ENCODE assay signal across 32 mouse cellular contexts in the genomic region with DNA sequence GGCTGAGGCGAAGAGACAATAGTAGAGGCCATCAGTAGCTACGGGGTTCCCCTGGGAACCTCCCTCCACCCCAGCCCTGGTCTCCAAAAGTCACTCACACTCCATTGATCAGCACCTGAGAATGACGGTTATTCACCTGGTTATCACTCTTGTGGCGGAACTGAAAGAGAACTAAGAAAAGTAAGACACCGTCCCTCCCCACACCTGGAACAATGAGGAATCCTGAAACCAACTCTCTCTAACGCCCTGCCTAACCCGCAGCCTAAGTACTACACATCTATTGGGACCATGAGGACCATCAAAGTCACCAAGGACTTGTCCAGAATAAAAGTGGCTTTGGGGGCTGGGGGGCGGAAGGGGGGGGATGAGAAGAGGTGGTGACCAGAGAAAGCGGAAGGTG.
"Had no signal": no experiment of that assay in that cellular context is flagged by ENCODE, and none has a peak within 500 bp of the region (broad histone marks: within the 10 kb centered on the region; RNA-seq: fewer than 3 reads in every experiment).

No protein-coding gene starts in this region.

- H3K36me3 ChIP-seq: liver, embryonic 15.5 days had no signal

- H3K4me2 ChIP-seq: limb, embryonic 12.5 days; limb, embryonic 13.5 days; limb, embryonic 15.5 days; liver, embryonic 11.5 days; liver, embryonic 12.5 days; liver, embryonic 13.5 days; liver, embryonic 15.5 days; lung, embryonic 14.5 days; lung, embryonic 15.5 days; midbrain, embryonic 11.5 days; midbrain, embryonic 12.5 days; neural tube, embryonic 12.5 days had no signal

- H3K9ac ChIP-seq: limb, embryonic 12.5 days; limb, embryonic 13.5 days; limb, embryonic 15.5 days; liver, embryonic 12.5 days; liver, embryonic 13.5 days; liver, embryonic 14.5 days; liver, embryonic 15.5 days; liver, postnatal 0 days; lung, embryonic 14.5 days; lung, embryonic 15.5 days; midbrain, embryonic 12.5 days; midbrain, embryonic 15.5 days; neural tube, embryonic 12.5 days had no signal

- DNase-seq: left cerebral cortex, postnatal 4 days; liver; liver, embryonic 13.5 days; liver, postnatal 0 days; lung, adult 18-20 months; lung, adult 2 months; lung, embryonic 14.5 days; lung, postnatal 10 days; lung, postnatal 14 days; lung, postnatal 36 days; lung, postnatal 4 days; midbrain, embryonic 14.5 days had no signal

- H3K27me3 ChIP-seq: limb, embryonic 12.5 days; limb, embryonic 13.5 days; limb, embryonic 15.5 days; lung, embryonic 15.5 days; midbrain, embryonic 13.5 days; midbrain, embryonic 15.5 days; neural tube, embryonic 12.5 days had no signal

- H3K4me3 ChIP-seq: limb, embryonic 10.5 days; limb, embryonic 12.5 days; limb, embryonic 13.5 days; limb, embryonic 15.5 days; liver, embryonic 12.5 days; liver, embryonic 13.5 days; liver, embryonic 15.5 days; lung, embryonic 15.5 days; megakaryocyte, embryonic 14.5 days; midbrain, embryonic 10.5 days; midbrain, embryonic 12.5 days; myocyte; neural tube, embryonic 12.5 days had no signal

- H3K27ac ChIP-seq: limb, embryonic 10.5 days; limb, embryonic 12.5 days; limb, embryonic 13.5 days; limb, embryonic 15.5 days; liver, embryonic 12.5 days; liver, embryonic 13.5 days; liver, embryonic 14.5 days; liver, embryonic 15.5 days; lung, embryonic 15.5 days; macrophage; midbrain, embryonic 10.5 days; midbrain, embryonic 12.5 days; midbrain, embryonic 13.5 days; midbrain, embryonic 15.5 days; neural tube, embryonic 12.5 days had no signal

- H3K9me3 ChIP-seq: limb, embryonic 10.5 days; limb, embryonic 12.5 days; limb, embryonic 13.5 days; limb, embryonic 15.5 days; liver, embryonic 12.5 days; liver, embryonic 13.5 days; liver, embryonic 15.5 days; lung, embryonic 15.5 days; megakaryocyte, embryonic 14.5 days; midbrain, embryonic 10.5 days; midbrain, embryonic 12.5 days; midbrain, embryonic 13.5 days; midbrain, embryonic 15.5 days; neural tube, embryonic 12.5 days had no signal

- ATAC-seq: liver, embryonic 12.5 days; liver, postnatal 0 days; lung, postnatal 0 days; midbrain, embryonic 13.5 days; midbrain, embryonic 15.5 days; midbrain, embryonic 16.5 days had no signal
